Mouse (Mus musculus) thymus, adult 2 months (tissue): ENCODE results near the gene Mgat3.

Source experiments
- CTCF ChIP-seq: fragments of 200-500 bp; IDR thresholded peaks from 2 replicates; pipeline ENCODE4 v1.5.1; 2012; ENCODE audit warnings: mild to moderate bottlenecking, control low read depth, low read length, moderate library complexity, borderline replicate concordance; ENCODE audit not compliant: control insufficient read depth, poor library complexity, insufficient read depth; ENCODE audit errors: extremely low read depth
- POLR2A ChIP-seq: fragments of 200-500 bp; IDR thresholded peaks from 2 replicates; pipeline ENCODE4 v1.6.1; 2012; ENCODE audit warnings: mild to moderate bottlenecking, low read length, control low read depth, moderate library complexity; ENCODE audit not compliant: control insufficient read depth, poor library complexity, insufficient read depth; ENCODE audit errors: extremely low read depth

DNA sequence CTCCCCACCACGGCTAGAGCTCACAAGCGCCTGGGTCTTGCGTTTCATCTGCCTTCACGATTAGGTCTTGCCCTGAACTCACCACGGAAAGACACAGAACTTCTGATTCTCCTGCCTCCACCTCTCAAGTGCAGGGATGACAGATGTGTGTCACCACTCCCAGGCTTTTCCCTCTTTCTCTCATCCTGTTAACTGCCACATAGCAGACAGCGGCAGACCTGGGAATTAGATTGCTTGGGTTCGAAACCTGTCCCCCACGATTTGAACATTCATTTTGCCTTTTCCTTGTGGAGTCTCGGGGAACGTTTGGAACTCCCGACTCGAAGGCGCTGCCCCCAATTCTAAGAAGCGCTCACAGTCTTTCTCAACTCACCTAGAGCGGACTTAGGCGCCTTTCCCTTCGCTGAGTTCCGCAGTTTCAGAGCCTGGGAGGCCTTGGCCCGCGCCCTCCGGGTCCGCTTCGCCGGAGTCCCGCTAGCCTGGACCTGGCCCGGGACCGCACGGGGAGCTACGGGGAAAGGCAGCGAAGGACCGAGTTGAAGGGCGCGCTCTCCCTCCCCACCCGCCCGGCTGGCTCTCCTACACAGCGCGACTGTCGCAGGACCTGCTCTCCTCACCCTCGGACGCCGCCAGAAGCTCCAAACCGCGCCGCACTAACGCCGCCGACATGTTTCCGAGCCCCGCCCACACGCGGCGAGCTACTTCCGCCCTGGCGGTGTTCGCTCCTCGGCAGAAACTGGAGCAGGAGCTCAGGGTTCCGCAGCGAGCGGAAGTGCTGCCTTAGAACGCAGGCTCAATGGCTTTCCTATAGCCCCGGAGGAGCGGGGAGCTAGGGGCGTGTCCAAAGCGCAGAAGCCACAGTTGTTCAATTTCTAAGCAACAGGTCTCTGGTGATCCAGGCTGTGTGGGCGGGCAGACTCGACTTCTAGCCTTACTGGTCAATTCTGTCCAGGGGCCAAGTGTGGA is 90.4 kb downstream of the Mgat3 start, which contains the start of gene Rps19bp1:
- TF ChIP-seq CTCF (no peak), POLR2A (peak; percentile 53; the same call in 1 of the 2 replicates)
